In the genomic region with DNA sequence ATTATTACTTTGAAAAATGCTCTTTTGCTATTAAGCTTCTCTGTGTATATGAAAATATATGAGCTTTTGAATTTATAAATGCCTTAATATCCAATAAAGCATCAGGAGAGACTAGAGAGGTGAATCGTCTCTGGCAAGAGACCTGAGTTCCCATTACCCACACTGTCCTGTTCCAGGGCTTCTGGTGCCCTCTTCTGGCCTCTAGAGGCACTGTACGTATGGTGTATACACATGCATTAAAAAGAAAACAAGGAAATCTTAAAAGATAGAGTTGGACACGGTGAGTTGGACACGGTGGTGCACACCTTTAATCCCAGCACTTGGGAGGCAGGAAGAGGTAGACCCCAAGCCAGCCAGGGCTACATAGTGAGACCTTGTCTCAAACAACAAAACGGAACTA, we compare ENCODE assay signal across 1 mouse cellular context.
TF ChIP-seq lines count a peak whose summit lies in the region.

No protein-coding gene starts in this region.

TF ChIP-seq in MEL, 35 proteins besides CTCF, POLR2A, EP300 and RAD21:
- no peak for TF ChIP-seq ZMIZ1 (IDR thresholded peaks at IDR 0.05; ENCODE audit: low read depth, low read length)
- no peak for TF ChIP-seq GATA1 (IDR thresholded peaks at IDR 0.05; ENCODE audit: low read depth, low read length)
- TF ChIP-seq MEF2A (IDR thresholded peaks at IDR 0.05; ENCODE audit: extremely low read depth, insufficient replicate concordance, low read depth, low read length, poor library complexity, severe bottlenecking) = no peak
- no peak for TF ChIP-seq MYC (IDR thresholded peaks at IDR 0.05; ENCODE audit: low read depth, low read length)
- TF ChIP-seq USF2 (IDR thresholded peaks at IDR 0.05; ENCODE audit: borderline replicate concordance in 1 of 2, insufficient read depth in 1 of 2, low read depth in 1 of 2, low read length in 2 of 2) = no peak
- TF ChIP-seq MAFK (IDR thresholded peaks at IDR 0.05; ENCODE audit: borderline replicate concordance, low read depth, low read length) = no peak
- peak; percentile 73 for TF ChIP-seq SMC3 (IDR thresholded peaks at IDR 0.05; ENCODE audit: low read depth, low read length)
- TF ChIP-seq ZC3H11A (IDR thresholded peaks at IDR 0.05; ENCODE audit: low read depth, low read length) = peak; percentile 75
- TF ChIP-seq CHD1 (IDR thresholded peaks at IDR 0.05; ENCODE audit: low read depth, low read length) = no peak
- no peak for TF ChIP-seq NELFE (IDR thresholded peaks at IDR 0.05; ENCODE audit: low read depth, low read length)
- no peak for TF ChIP-seq E2F4 (IDR thresholded peaks at IDR 0.05; ENCODE audit: borderline replicate concordance, low read depth, low read length)
- TF ChIP-seq UBTF (IDR thresholded peaks at IDR 0.05; ENCODE audit: borderline replicate concordance, insufficient read depth, low read depth, low read length) = no peak
- TF ChIP-seq TCF12 (IDR thresholded peaks at IDR 0.05; ENCODE audit: low read depth, low read length) = no peak
- no peak for TF ChIP-seq HCFC1 (IDR thresholded peaks at IDR 0.05; ENCODE audit: low read depth, low read length)
- no peak for TF ChIP-seq MYB (IDR thresholded peaks at IDR 0.05; ENCODE audit: low read depth, low read length)
- no peak for TF ChIP-seq MAX (IDR thresholded peaks at IDR 0.05; ENCODE audit: low read length)
- TF ChIP-seq TAL1 (IDR thresholded peaks at IDR 0.05; ENCODE audit: low read length) = no peak
